Mouse (Mus musculus) intestine, embryonic 14.5 days (tissue): ENCODE results near the gene Sub1. TPM values are rescaled to one million over a fixed set of nuclear protein-coding genes. Genes with fewer than 3 reads are reported as not detected.

Experiments
- ATAC-seq: fragments of 200-750 bp; cut with Nextera tagmentation; replicated peaks from 2 replicates; pipeline ENCODE4 v1.8.0; 2017; ENCODE audit warnings: low read depth, moderate number of reproducible peaks, moderate TSS enrichment, moderate library complexity; ENCODE audit not compliant: low FRiP score, low TSS enrichment
- DNase-seq: peaks from one replicate; pipeline ENCODE4 v3.0.0-alpha.2; 2018; ENCODE audit warnings: low spot score
- H3K27ac ChIP-seq: fragments of 300-500 bp; sonication (generic); 2 replicates; pipeline ENCODE4 v1.5.1; 2014; ENCODE audit warnings: low read depth, mild to moderate bottlenecking, control low read depth
- H3K27me3 ChIP-seq: fragments of 300-500 bp; sonication (generic); replicated peaks from 2 replicates; pipeline ENCODE4 v1.6.1; 2014; ENCODE audit warnings: low read length, control low read depth; ENCODE audit not compliant: control insufficient read depth, insufficient read depth
- H3K36me3 ChIP-seq: fragments of 300-500 bp; sonication (generic); 2 replicates; pipeline ENCODE4 v1.6.1; 2014; ENCODE audit warnings: low read length, control low read depth; ENCODE audit not compliant: control insufficient read depth, insufficient read depth
- H3K4me1 ChIP-seq: fragments of 300-500 bp; sonication (generic); replicated peaks from 2 replicates; pipeline ENCODE4 v1.6.1; 2014; ENCODE audit warnings: low read length, control low read depth, mixed read lengths; ENCODE audit not compliant: control insufficient read depth, insufficient read depth
- H3K4me2 ChIP-seq: fragments of 300-500 bp; sonication (generic); 2 replicates; pipeline ENCODE4 v1.6.1; 2014; ENCODE audit warnings: low read length
- H3K4me3 ChIP-seq: fragments of 300-500 bp; sonication (generic); 2 replicates; pipeline ENCODE4 v1.5.1; 2014; ENCODE audit warnings: low read depth, low read length, control low read depth, mixed read lengths
- H3K9ac ChIP-seq: fragments of 300-500 bp; sonication (generic); 2 replicates; pipeline ENCODE4 v1.6.1; 2014; ENCODE audit warnings: mild to moderate bottlenecking, low read length
- H3K9me3 ChIP-seq: fragments of 300-500 bp; sonication (generic); 2 replicates; pipeline ENCODE4 v1.6.1; 2016; ENCODE audit warnings: low read length, control low read depth; ENCODE audit not compliant: control insufficient read depth
- WGBS: fragments of 180-500 bp; shearing (Covaris S2); extraction: QIAGEN DNeasy Blood & Tissue Kit; methylation state at CpG from one replicate; pipeline ENCODE4 v1.1.7; 2014; 5-methylcytosine and 5-hydroxymethylcytosine counted together
- polyA plus RNA-seq: library from polyadenylated mRNA; unstranded; fragments of >200 nt; fragmentation: Nextera tagmentation; extraction: Ambion mirVana; gene quantifications from 2 replicates; pipeline ENCODE4 v1.2.1, GENCODE M21; 2014

The Sub1 gene
- 716 and 762 TPM in 2 replicates for polyA plus RNA-seq

- H3K27me3 ChIP-seq, result no peaks in the 10 kb centered on the region
- H3K4me3 ChIP-seq, result peak within 1 kb of the TSS; percentile 94
- H3K36me3 ChIP-seq, result peaks cover 18% of the 10 kb centered on the region
- ATAC-seq (no peak), DNase-seq (peak; percentile 4)
- H3K9me3 ChIP-seq, result no peaks in the 10 kb centered on the region
- peak within 1 kb of the TSS; percentile 34 for H3K4me2 ChIP-seq
- 91% methylated on average over 7 of the region's 7 CpGs for WGBS
- H3K4me1 ChIP-seq, result peaks cover 20% of the 10 kb centered on the region
- H3K9ac ChIP-seq, result peak within 1 kb of the TSS; percentile 99
- H3K27ac ChIP-seq, result peak within 1 kb of the TSS; percentile 92
These were observed at the start of gene Sub1 for GRCm38 (mm10) chr15:11996883-11997282. Gene Sub1, minus strand, starts transcription at chr15:11996983.

GRCm38 (mm10) chr15:12040407-12040710, 43.6 kb upstream of the Sub1 start:
- Histone ChIP-seq H3K9me3 (no peaks in the 10 kb centered on the region), H3K27ac (no peak overlapping the region), H3K4me3 (no peak overlapping the region), H3K4me1 (peaks cover 11% of the 10 kb centered on the region), H3K4me2 (no peak overlapping the region), H3K27me3 (no peaks in the 10 kb centered on the region), H3K36me3 (no peaks in the 10 kb centered on the region), H3K9ac (no peak overlapping the region)
- ATAC-seq (no peak), DNase-seq (no peak)
- WGBS, result 29% methylated on average over 5 of the region's 5 CpGs

- Histone ChIP-seq H3K4me2 (no peak overlapping the region), H3K36me3 (no peaks in the 10 kb centered on the region), H3K4me1 (peaks cover 11% of the 10 kb centered on the region), H3K27ac (no peak overlapping the region), H3K27me3 (no peaks in the 10 kb centered on the region), H3K9ac (no peak overlapping the region), H3K4me3 (no peak overlapping the region), H3K9me3 (no peaks in the 10 kb centered on the region)
- peak; percentile 67 for DNase-seq
- ATAC-seq, result peak; percentile 61
- 55% methylated on average over 15 of the region's 15 CpGs for WGBS
These were observed 43.1 kb upstream of the Sub1 start for GRCm38 (mm10) chr15:12039671-12040406.

- DNase-seq (no peak), ATAC-seq (no peak)
- 84% methylated on average over 10 of the region's 10 CpGs for WGBS
- Histone ChIP-seq H3K27ac (no peak overlapping the region), H3K27me3 (no peaks in the 10 kb centered on the region), H3K4me1 (peaks cover 11% of the 10 kb centered on the region), H3K4me3 (no peak overlapping the region), H3K9me3 (no peaks in the 10 kb centered on the region), H3K4me2 (no peak overlapping the region), H3K9ac (no peak overlapping the region), H3K36me3 (no peaks in the 10 kb centered on the region)
These were observed 42.5 kb upstream of the Sub1 start for GRCm38 (mm10) chr15:12039256-12039655.

DNA sequence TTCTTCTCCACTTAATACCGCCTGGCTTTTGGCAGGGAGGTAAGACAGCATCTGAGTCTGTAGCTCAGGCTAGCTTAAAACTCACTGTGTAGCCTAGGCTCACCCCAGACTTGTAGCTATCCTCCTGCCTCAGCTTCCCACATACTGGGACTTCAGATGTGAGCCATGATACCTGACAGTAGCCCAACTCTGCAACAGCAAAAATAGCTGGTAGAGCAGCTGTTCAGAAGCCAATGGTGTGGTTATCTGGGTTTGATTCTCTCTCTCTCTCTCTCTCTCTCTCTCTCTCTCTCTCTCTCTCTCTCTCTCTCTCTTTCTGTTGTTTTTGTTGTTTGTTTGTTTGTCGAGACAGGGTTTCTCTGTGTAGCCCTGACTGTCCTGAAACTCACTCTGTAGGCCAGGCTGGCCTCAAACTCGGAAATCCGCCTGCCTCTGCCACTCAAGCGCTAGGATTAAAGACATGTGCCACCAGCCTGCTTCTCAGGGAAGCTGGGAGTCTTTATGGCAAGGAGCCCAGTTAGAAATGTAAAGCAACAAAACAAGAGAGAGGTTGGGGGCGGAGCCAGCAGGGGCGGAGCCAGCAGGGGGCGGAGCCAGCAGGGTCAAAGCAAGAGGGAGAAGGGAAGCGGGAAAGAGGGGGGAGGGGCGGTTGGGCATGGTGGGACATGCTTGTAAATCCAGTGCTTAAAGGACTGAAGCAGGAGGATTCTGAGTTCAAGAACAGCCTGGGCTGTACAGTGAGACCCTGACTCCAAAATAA, 41.3 kb upstream of the Sub1 start:
- peaks cover 11% of the 10 kb centered on the region for H3K4me1 ChIP-seq
- no peaks in the 10 kb centered on the region for H3K27me3 ChIP-seq
- H3K36me3 ChIP-seq, result no peaks in the 10 kb centered on the region
- H3K9ac ChIP-seq, result no peak overlapping the region
- no peaks in the 10 kb centered on the region for H3K9me3 ChIP-seq
- DNase-seq (no peak), ATAC-seq (no peak)
- H3K4me2 ChIP-seq, result no peak overlapping the region
- no peak overlapping the region for H3K4me3 ChIP-seq
- WGBS, result 75% methylated on average over 10 of the region's 10 CpGs
- no peak overlapping the region for H3K27ac ChIP-seq

- DNase-seq (no peak), ATAC-seq (no peak)
- WGBS, result 46% methylated on average over 7 of the region's 7 CpGs
These were observed 40.4 kb upstream of the Sub1 start for GRCm38 (mm10) chr15:12037217-12037616.

GRCm38 (mm10) chr15:12036675-12037074, 39.9 kb upstream of the Sub1 start:
- no peaks in the 10 kb centered on the region for H3K36me3 ChIP-seq
- H3K9me3 ChIP-seq, result no peaks in the 10 kb centered on the region
- ATAC-seq (no peak), DNase-seq (no peak)
- no peak overlapping the region for H3K27ac ChIP-seq
- 66% methylated on average over 5 of the region's 5 CpGs for WGBS
- H3K4me2 ChIP-seq, result no peak overlapping the region
- H3K4me1 ChIP-seq, result peaks cover 11% of the 10 kb centered on the region
- H3K9ac ChIP-seq, result no peak overlapping the region
- no peak overlapping the region for H3K4me3 ChIP-seq
- H3K27me3 ChIP-seq, result no peaks in the 10 kb centered on the region

More at GRCm38 (mm10) chr15:12037217-12037616, 40.4 kb upstream of the Sub1 start:
- H3K36me3 ChIP-seq, result no peaks in the 10 kb centered on the region
- peaks cover 11% of the 10 kb centered on the region for H3K4me1 ChIP-seq
- no peak overlapping the region for H3K27ac ChIP-seq
- no peak overlapping the region for H3K9ac ChIP-seq
- H3K4me3 ChIP-seq, result no peak overlapping the region
- no peaks in the 10 kb centered on the region for H3K9me3 ChIP-seq
- no peak overlapping the region for H3K4me2 ChIP-seq
- no peaks in the 10 kb centered on the region for H3K27me3 ChIP-seq

GRCm38 (mm10) chr15:12034317-12034716, 37.5 kb upstream of the Sub1 start:
- Histone ChIP-seq H3K9ac (no peak overlapping the region), H3K4me2 (no peak overlapping the region), H3K4me1 (peaks cover 4% of the 10 kb centered on the region), H3K9me3 (no peaks in the 10 kb centered on the region), H3K27ac (no peak overlapping the region), H3K27me3 (no peaks in the 10 kb centered on the region), H3K4me3 (no peak overlapping the region), H3K36me3 (no peaks in the 10 kb centered on the region)
- no peak for ATAC-seq
- WGBS, result 75% methylated on average over 4 of the region's 4 CpGs
- no peak for DNase-seq

DNA sequence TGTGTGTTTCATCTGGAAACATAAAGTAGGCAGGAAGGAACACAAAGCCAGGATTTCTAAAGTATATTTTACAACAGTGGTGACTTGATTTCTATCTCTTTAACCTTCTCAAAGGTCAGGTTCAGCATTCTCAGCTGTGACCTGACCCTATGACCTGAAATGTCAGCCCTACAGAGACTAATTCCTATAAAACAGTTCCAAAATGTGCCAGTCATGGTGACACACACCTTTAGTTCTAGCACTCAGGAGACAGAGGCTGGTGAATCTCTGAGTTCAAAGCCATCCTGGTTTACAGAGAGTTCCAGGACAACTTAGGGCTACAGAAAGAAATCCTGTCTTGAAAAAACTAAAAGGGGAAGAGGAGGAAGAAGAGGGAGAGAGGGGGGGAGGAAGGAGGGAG, 36.4 kb upstream of the Sub1 start:
- Histone ChIP-seq H3K4me3 (no peak overlapping the region), H3K36me3 (no peaks in the 10 kb centered on the region), H3K9ac (no peak overlapping the region), H3K4me2 (no peak overlapping the region), H3K27me3 (no peaks in the 10 kb centered on the region), H3K9me3 (no peaks in the 10 kb centered on the region), H3K27ac (no peak overlapping the region), H3K4me1 (no peaks in the 10 kb centered on the region)
- DNase-seq (no peak), ATAC-seq (no peak)
